Mouse (Mus musculus): ENCODE results near the gene Ldlrad1.

GRCm38 (mm10) chr4:107254414-107254813 lies 45.4 kb downstream of the Ldlrad1 start:
- TF ChIP-seq EP300 (IDR thresholded peaks at IDR 0.05; ENCODE audit: low read depth): no peak
- no peak for TF ChIP-seq CTCF (IDR thresholded peaks at IDR 0.05; ENCODE audit: low read depth)

Measured in liver, postnatal 0 days (tissue).